Mouse (Mus musculus): ENCODE measurements around the gene Gatad1.

DNA sequence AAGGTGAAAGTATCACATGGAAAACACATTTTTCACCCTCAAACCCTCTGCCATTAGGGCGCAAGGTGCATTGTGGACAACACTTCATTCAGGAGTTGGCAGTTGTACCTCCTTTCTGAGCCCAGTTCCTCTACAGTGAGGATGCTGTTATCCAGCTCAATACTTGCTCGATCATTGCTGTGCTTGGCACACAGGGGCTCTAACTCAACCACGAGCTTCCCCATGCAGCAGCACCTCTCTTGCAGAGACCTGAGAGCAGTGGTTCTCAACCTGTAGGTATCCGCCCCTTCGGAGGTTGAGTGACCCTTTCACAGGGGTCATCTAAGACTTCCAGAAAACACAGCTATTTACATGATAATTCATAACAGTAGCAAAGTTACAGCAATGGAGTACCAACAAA lies 5.4 kb downstream of the Gatad1 start:
- TF ChIP-seq CTCF (IDR thresholded peaks at IDR 0.05; ENCODE audit: insufficient read depth, low read depth, low read length) (no peak), POLR2A (IDR thresholded peaks at IDR 0.05; ENCODE audit: insufficient read depth, low read depth, low read length) (no peak)

Data from olfactory bulb, adult 2 months (tissue).